Mouse (Mus musculus) adrenal gland, postnatal 4 days (tissue): ENCODE measurements around the gene Mettl23. TPM values are rescaled to one million over a fixed set of nuclear protein-coding genes. Genes with fewer than 3 reads are reported as not detected.
"Not testable (repeated sequence)": the region's sequence is repeated elsewhere in the genome, so short reads cannot be mapped to it uniquely, and the experiment has no call there.

ENCODE experiments used
- DNase-seq, 2 experiments: peaks; one replicate each; pipeline ENCODE4 v3.0.0; 2021 to 2022; ENCODE audit warnings: low spot score in 2 of 2, mixed read lengths in 2 of 2
- total RNA-seq, 2 experiments: library from RNA; stranded (reverse); gene quantifications; 2 replicates each; pipeline ENCODE4 v1.2.3; 2021

The Mettl23 gene
- total RNA-seq, 2 experiments from 2014 or later, result 34.1 to 34.2 TPM

- no peak for DNase-seq
These were observed 28.5 kb downstream of the Mettl23 start for GRCm38 (mm10) chr11:116871538-116871937.

GRCm38 (mm10) chr11:116873987-116874386 is 30.9 kb downstream of the Mettl23 start:
- DNase-seq, result no peak

- DNase-seq, result no peak
These were observed 35.4 kb downstream of the Mettl23 start for GRCm38 (mm10) chr11:116878454-116878853.

GRCm38 (mm10) chr11:116880839-116881238 is 37.8 kb downstream of the Mettl23 start:
- no peak for DNase-seq

GRCm38 (mm10) chr11:116881440-116881839 is 38.4 kb downstream of the Mettl23 start:
- DNase-seq, result no peak

- DNase-seq, result no peak
These were observed 39.4 kb downstream of the Mettl23 start for GRCm38 (mm10) chr11:116882446-116882845.

DNA sequence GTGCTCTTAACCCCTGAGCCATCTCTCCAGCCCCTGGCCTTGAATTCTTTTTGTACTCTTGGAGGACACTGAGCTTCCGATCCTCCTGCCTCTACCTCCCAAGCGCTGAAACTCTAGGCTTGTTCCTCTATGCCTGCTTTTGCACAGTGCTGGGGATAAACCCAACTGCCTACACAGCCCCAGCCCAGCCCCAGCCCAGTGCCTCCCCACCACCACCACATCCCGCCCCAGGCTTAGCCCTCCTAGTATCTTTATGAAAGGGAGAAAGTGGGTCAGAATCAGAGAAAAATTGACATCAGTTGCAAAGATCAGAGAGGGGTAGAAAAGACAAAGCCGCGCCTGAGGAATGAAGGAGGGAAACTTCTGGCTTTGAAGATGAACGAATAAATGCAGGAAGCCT is 41.0 kb downstream of the Mettl23 start:
- DNase-seq, result no peak

DNA sequence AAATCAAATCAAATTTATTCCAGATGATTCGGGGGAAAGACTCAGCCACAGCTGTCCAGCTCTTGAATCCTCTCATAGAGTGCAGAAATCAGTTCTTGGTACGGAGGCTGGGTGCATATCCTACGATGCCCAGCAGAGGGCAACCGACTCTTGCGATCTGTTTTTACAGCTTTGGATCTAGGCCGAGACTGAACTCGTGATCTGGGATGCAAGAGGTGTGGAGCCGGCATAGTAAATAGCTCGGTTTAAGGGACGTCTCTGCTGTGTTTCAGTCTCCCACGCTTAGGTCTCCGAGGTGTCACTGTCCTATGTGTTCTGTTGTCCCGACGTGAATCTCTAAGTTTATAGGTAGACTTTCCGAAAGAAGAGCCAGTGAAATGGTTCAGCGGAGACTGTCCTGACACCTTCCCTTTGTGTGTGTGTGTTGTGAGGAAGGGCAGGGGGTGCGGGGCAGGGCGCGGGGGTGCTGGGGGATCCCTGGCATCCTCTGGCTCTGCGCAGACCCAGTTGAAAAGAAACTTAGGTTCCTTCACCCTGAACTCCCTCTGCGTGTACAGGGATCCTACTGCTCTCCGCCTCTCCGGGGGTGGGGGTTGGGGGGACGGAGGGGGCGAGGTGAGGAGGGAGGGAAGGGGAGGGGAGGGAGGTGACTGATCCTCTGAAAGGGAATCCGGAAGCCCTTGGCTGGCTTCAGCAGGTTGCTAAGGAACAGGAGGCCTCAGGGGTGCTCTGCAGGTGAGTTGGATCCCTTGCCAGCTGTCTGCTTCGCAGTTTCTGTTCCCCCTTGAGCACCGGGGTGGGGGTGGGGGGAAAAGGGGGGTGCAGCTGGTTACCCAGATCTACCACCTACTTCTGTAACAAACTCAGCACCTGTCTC is 42.4 kb downstream of the Mettl23 start:
- DNase-seq, result peak; percentile 41 to 53

DNA sequence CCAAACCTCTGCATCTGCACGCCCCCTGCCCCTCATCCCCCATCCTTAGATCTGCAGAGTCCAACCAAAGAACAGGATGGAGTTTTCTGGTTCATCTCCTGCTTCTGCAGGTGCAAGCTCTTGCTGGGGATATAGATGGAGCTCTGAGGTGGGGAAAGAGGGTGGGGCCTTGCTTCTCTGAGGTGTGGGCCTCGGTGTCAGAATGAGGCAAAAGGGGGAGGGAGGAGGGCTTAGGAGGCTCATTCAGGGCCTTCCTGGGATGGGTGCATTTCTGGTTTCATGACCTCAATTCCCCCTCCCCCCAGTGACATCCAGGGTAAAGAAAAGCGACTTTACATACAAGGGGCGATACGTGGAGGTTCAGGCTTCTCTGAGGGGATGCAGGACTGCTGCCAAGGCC is 44.1 kb downstream of the Mettl23 start:
- no peak for DNase-seq

GRCm38 (mm10) chr11:116893532-116894442 is 50.7 kb downstream of the Mettl23 start:
- DNase-seq, result no peak

- no peak for DNase-seq
These were observed 52.3 kb downstream of the Mettl23 start for GRCm38 (mm10) chr11:116895402-116895801.

- no peak for DNase-seq
These were observed 56.2 kb downstream of the Mettl23 start for GRCm38 (mm10) chr11:116899247-116899646.

DNA sequence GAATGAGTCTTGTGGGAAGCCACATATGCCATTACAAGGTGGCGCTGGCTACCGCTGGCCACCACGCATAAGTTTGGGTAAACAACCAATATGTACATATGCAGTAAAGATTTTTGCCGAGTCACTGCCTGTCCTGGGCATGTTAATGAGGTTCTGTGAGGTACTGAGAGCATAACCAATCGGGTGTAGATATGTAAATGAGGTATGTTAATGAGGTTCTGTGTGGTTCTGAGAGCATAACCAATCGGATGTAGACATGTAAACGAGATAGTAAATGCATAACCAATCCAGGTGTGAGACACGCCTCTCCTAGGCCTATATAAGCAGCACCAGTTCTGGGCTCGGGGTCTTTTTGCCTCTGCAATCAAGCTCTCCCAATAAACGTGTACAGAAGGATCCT is 59.5 kb downstream of the Mettl23 start:
- DNase-seq, result not testable (repeated sequence)

Other genes with a start within 250 kb of the Mettl23 start
- 10 to 100 TPM; 18.0 TPM for gene Rhbdf2, start 216.3 kb upstream of the Mettl23 start, total RNA-seq
- 1 to 10 TPM; 5.2 to 5.5 TPM for gene Prcd, start 189.7 kb upstream of the Mettl23 start, total RNA-seq
- 10 to 100 TPM; 39.7 to 43.6 TPM for gene Cygb, start 189.0 kb upstream of the Mettl23 start, total RNA-seq
- gene St6galnac1, start 67.8 kb upstream of the Mettl23 start, total RNA-seq, result under 1 TPM; 0.17 to 0.37 TPM
- 10 to 100 TPM; 53.5 to 64.9 TPM for gene Mxra7, start 15.2 kb upstream of the Mettl23 start, total RNA-seq
- 10 to 100 TPM; 38.6 to 39.2 TPM for gene Jmjd6, start 171 bp downstream of the Mettl23 start, total RNA-seq
- 10 to 100 TPM; 40.9 to 43.9 TPM for gene Mfsd11, start 9.2 kb downstream of the Mettl23 start, total RNA-seq
- gene Srsf2, start 9.8 kb downstream of the Mettl23 start, total RNA-seq, result 100 to 1,000 TPM; 336 to 337 TPM
- 1 to 10 TPM; 4.1 to 4.5 TPM for gene Mgat5b, start 75.6 kb downstream of the Mettl23 start, total RNA-seq